Mouse (Mus musculus) E14TG2a.4 (cell line): ENCODE results near the gene Lypd3.

Experiments
- CTCF ChIP-seq: conservative IDR thresholded peaks from 2 replicates; pipeline ENCODE4 v1.5.1; 2014; ENCODE audit warnings: low read length
- NANOG ChIP-seq: IDR thresholded peaks from 2 replicates; pipeline ENCODE4 v1.6.1; 2014; ENCODE audit warnings: borderline replicate concordance, low read length, mixed read lengths

GRCm38 (mm10) chr7:24606046-24606445 is 30.3 kb upstream of the Lypd3 start:
- TF ChIP-seq CTCF = no peak
- TF ChIP-seq NANOG = no peak
